Mouse (Mus musculus) G1E (cell line): Measurements from ENCODE around the gene Tbc1d23. TPM values are rescaled to one million over a fixed set of nuclear protein-coding genes. Genes with fewer than 3 reads are reported as not detected.
"Not testable (repeated sequence)": the region's sequence is repeated elsewhere in the genome, so short reads cannot be mapped to it uniquely, and the experiment has no call there.

Source experiments
- ATAC-seq: 2 replicates; pipeline ENCODE4 v1.8.0; 2016; ENCODE audit warnings: mild to moderate bottlenecking; ENCODE audit not compliant: insufficient number of reproducible peaks, poor library complexity, low FRiP score, severe bottlenecking; ENCODE audit errors: extremely low read depth
- DNase-seq: peaks from one replicate; pipeline ENCODE4 v3.0.0; 2012; ENCODE audit warnings: low spot score
- H3K27me3 ChIP-seq: 2 replicates; pipeline ENCODE4 v1.6.1; 2012; ENCODE audit warnings: mild to moderate bottlenecking, low read length, inconsistent platforms; ENCODE audit not compliant: insufficient read depth
- H3K36me3 ChIP-seq: replicated peaks from 2 replicates; pipeline ENCODE3; 2012; ENCODE audit warnings: mild to moderate bottlenecking, inconsistent platforms
- H3K4me1 ChIP-seq: 2 replicates; pipeline ENCODE4 v1.6.1; 2012; ENCODE audit warnings: low read depth, low read length, inconsistent platforms, mixed read lengths; ENCODE audit not compliant: insufficient read depth
- H3K4me3 ChIP-seq: 2 replicates; pipeline ENCODE4 v1.5.1; 2012; ENCODE audit warnings: low read depth, mild to moderate bottlenecking, inconsistent platforms, low read length, moderate library complexity, mixed read lengths
- H3K9me3 ChIP-seq: replicated peaks from 2 replicates; pipeline ENCODE4 v1.6.1; 2012; ENCODE audit warnings: inconsistent platforms
- CTCF ChIP-seq: IDR thresholded peaks from 2 replicates; pipeline ENCODE4 v1.5.1; 2012; ENCODE audit warnings: low read depth, low read length, inconsistent platforms, mixed read lengths
- GATA1 ChIP-seq: IDR thresholded peaks from 2 replicates; pipeline ENCODE4 v1.6.1; 2012; ENCODE audit warnings: borderline replicate concordance, low read length, inconsistent platforms, mixed read lengths
- GATA2 ChIP-seq: IDR thresholded peaks from 2 replicates; pipeline ENCODE4 v1.6.1; 2012; ENCODE audit warnings: low read depth, low read length, inconsistent platforms, borderline replicate concordance
- POLR2AphosphoS5 ChIP-seq: IDR thresholded peaks from 2 replicates; pipeline ENCODE4 v1.6.1; 2012; ENCODE audit warnings: low read depth, low read length, inconsistent platforms; ENCODE audit not compliant: insufficient replicate concordance
- TAL1 ChIP-seq: conservative IDR thresholded peaks from 2 replicates; pipeline ENCODE4 v1.6.1; 2012; ENCODE audit warnings: low read depth, low read length, inconsistent platforms, mixed read lengths
- polyA plus RNA-seq: library from polyadenylated mRNA; stranded (reverse); fragments of >175 nt; gene quantifications from 2 replicates; pipeline ENCODE4 v1.2.3, GENCODE M21; 2012
- total RNA-seq, 2 experiments: library from RNA; stranded (forward) in 1 of 2; stranded (reverse) in 1 of 2; fragments of 200-1000 nt in 1 of 2; fragments of >200 nt in 1 of 2; fragmentation: Nextera tagmentation in 1 of 2; gene quantifications; 2 replicates each; pipeline ENCODE4 v1.2.3; 2014 to 2017

The Tbc1d23 gene
- total and polyA plus RNA-seq, 3 experiments = 0.68 to 60.5 (median 47.1) TPM

- DNase-seq (no peak), ATAC-seq (no peak)
- no peak overlapping the region for H3K4me3 ChIP-seq
- peaks cover 5% of the 10 kb centered on the region for H3K4me1 ChIP-seq
- H3K9me3 ChIP-seq = no peaks in the 10 kb centered on the region
- TF ChIP-seq POLR2AphosphoS5 (no peak), CTCF (no peak)
- H3K27me3 ChIP-seq = no peaks in the 10 kb centered on the region
- peaks cover 59% of the 10 kb centered on the region for H3K36me3 ChIP-seq
Observed at GRCm38 (mm10) chr16:57176276-57176675, 55.0 kb downstream of the Tbc1d23 start.

GRCm38 (mm10) chr16:57175751-57176150 lies 55.6 kb downstream of the Tbc1d23 start:
- H3K4me1 ChIP-seq = peaks cover 5% of the 10 kb centered on the region
- no peak for DNase-seq
- TF ChIP-seq TAL1 (no peak), POLR2AphosphoS5 (no peak), GATA2 (no peak), CTCF (no peak), GATA1 (no peak)
- H3K9me3 ChIP-seq = no peaks in the 10 kb centered on the region
- H3K4me3 ChIP-seq = no peak overlapping the region
- no peak for ATAC-seq
- peaks cover 60% of the 10 kb centered on the region for H3K36me3 ChIP-seq
- H3K27me3 ChIP-seq = no peaks in the 10 kb centered on the region

- H3K4me3 ChIP-seq, H3K9me3 ChIP-seq, H3K4me1 ChIP-seq, H3K27me3 ChIP-seq, DNase-seq, ATAC-seq: not testable (repeated sequence)
- H3K36me3 ChIP-seq = peaks cover 59% of the 10 kb centered on the region
Observed at GRCm38 (mm10) chr16:57174480-57174879, 56.8 kb downstream of the Tbc1d23 start.

GRCm38 (mm10) chr16:57171570-57171969 lies 59.7 kb downstream of the Tbc1d23 start:
- Histone ChIP-seq H3K4me3 (no peak overlapping the region), H3K36me3 (peaks cover 47% of the 10 kb centered on the region), H3K4me1 (peaks cover 11% of the 10 kb centered on the region), H3K27me3 (no peaks in the 10 kb centered on the region), H3K9me3 (no peaks in the 10 kb centered on the region)
- no peak for TF ChIP-seq CTCF
- TF ChIP-seq GATA1 = no peak
- no peak for DNase-seq
- ATAC-seq = no peak

- Histone ChIP-seq H3K4me1 (peaks cover 8% of the 10 kb centered on the region), H3K4me3 (no peak overlapping the region), H3K36me3 (peaks cover 44% of the 10 kb centered on the region), H3K9me3 (no peaks in the 10 kb centered on the region), H3K27me3 (no peaks in the 10 kb centered on the region)
- TF ChIP-seq CTCF (no peak), TAL1 (no peak), GATA2 (no peak), POLR2AphosphoS5 (no peak), GATA1 (no peak)
- no peak for DNase-seq
- ATAC-seq = no peak
Observed at GRCm38 (mm10) chr16:57171161-57171560, 60.1 kb downstream of the Tbc1d23 start.

GRCm38 (mm10) chr16:57168236-57168635 lies 63.1 kb downstream of the Tbc1d23 start:
- H3K36me3 ChIP-seq = peaks cover 57% of the 10 kb centered on the region
- TF ChIP-seq CTCF (no peak), GATA1 (no peak), POLR2AphosphoS5 (no peak), TAL1 (no peak), GATA2 (no peak)
- H3K9me3 ChIP-seq = no peaks in the 10 kb centered on the region
- DNase-seq (no peak), ATAC-seq (no peak)
- H3K27me3 ChIP-seq = no peaks in the 10 kb centered on the region
- H3K4me3 ChIP-seq = no peak overlapping the region
- H3K4me1 ChIP-seq = peaks cover 19% of the 10 kb centered on the region

GRCm38 (mm10) chr16:57167514-57167912 lies 63.8 kb downstream of the Tbc1d23 start:
- TF ChIP-seq GATA1 = no peak
- TF ChIP-seq CTCF = no peak
- TF ChIP-seq POLR2AphosphoS5 = no peak
- no peak for TF ChIP-seq GATA2
- TF ChIP-seq TAL1 = no peak
- ATAC-seq = no peak
- Histone ChIP-seq H3K36me3 (peaks cover 58% of the 10 kb centered on the region), H3K4me1 (peaks cover 19% of the 10 kb centered on the region), H3K27me3 (no peaks in the 10 kb centered on the region), H3K4me3 (peak overlapping the region; percentile 95), H3K9me3 (no peaks in the 10 kb centered on the region)
- DNase-seq = no peak
